Comparison of ENCODE assay signal across 10 mouse cellular contexts in the genomic region with DNA sequence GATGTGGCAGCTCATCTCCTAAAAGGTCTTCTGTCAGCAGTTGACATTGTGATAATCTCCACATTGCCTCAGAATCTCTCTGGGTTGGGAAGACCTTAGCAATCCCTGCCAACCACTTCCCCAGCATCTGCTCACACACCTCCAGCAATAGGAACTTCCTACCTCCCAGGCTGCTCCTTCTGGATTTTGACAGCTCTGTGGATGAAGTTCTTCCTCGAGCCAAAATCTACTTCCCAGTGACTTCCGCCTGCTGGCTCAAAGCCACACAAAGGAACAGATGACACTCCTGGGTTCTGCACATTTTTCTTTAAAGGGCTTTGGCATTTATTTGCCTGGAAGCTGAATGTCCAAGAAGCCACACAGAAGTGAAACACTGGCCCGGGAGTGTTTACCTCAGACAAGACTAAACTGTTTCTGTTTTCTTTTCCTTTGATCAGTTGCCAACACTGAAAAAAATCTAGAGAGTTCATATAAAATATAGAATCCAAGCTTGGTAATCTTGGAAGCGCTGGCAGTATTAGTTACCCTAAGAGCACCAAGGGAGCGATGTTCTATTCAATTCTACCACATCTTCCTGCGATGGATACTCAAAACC. TPM values are rescaled to one million over a fixed set of nuclear protein-coding genes. Genes with fewer than 3 reads are reported as not detected.
A peak's percentile ranks its signal among the peaks of the same experiment; 100 is the strongest.
DNase-seq lines count a peak whose midpoint lies in the region; TF ChIP-seq lines count a peak whose summit lies in the region.
"Had no signal": no experiment of that assay in that cellular context is flagged by ENCODE, and none has a peak within 500 bp of the region (broad histone marks: within the 10 kb centered on the region; RNA-seq: fewer than 3 reads in every experiment).

No protein-coding gene starts in this region.

- H3K36me3 ChIP-seq in heart, adult 2 months (ENCODE audit: control insufficient read depth, insufficient read depth, low read length) = no peaks in the 10 kb centered on the region
- H3K36me3 ChIP-seq: heart, embryonic 15.5 days; stomach, embryonic 15.5 days had no signal

- no peak overlapping the region for H3K27ac ChIP-seq in heart, adult 2 months
- no peak overlapping the region; the same call in 1 of the 2 replicates for H3K27ac ChIP-seq in left cerebral cortex, adult 2 months
- no peak overlapping the region for H3K27ac ChIP-seq in gastrocnemius, adult 2 months
- H3K27ac ChIP-seq: heart, embryonic 15.5 days; stomach, embryonic 15.5 days had no signal

- WGBS in heart, adult 2 months = 60% methylated on average over 6 of the region's 6 CpGs

- H3K27me3 ChIP-seq in heart, adult 2 months (ENCODE audit: control insufficient read depth, insufficient read depth, low read length) = no peaks in the 10 kb centered on the region
- H3K27me3 ChIP-seq: heart, embryonic 15.5 days; stomach, embryonic 15.5 days had no signal

- TF ChIP-seq POLR2A in heart, adult 2 months (IDR thresholded peaks at IDR 0.05; ENCODE audit: insufficient read depth, low read depth, low read length) = no peak

- TF ChIP-seq CTCF in heart, adult 2 months (IDR thresholded peaks at IDR 0.05) = no peak
- TF ChIP-seq CTCF in left cerebral cortex, adult 2 months (IDR thresholded peaks at IDR 0.05) = no peak
- TF ChIP-seq CTCF in gastrocnemius, adult 2 months (IDR thresholded peaks at IDR 0.05) = no peak

- H3K79me2 ChIP-seq in heart, adult 2 months (replicated peaks; ENCODE audit: control insufficient read depth, insufficient read depth, low read length) = no peaks in the 10 kb centered on the region

- no peak overlapping the region for H3K9ac ChIP-seq in heart, adult 2 months (ENCODE audit: low read depth, low read length)
- H3K9ac ChIP-seq: heart, embryonic 15.5 days; liver, postnatal 0 days; stomach, embryonic 15.5 days had no signal

- H3K4me1 ChIP-seq in heart, adult 2 months (ENCODE audit: control insufficient read depth, insufficient read depth, low read length) = no peaks in the 10 kb centered on the region
- H3K4me1 ChIP-seq: heart, embryonic 15.5 days; stomach, embryonic 15.5 days had no signal

- TF ChIP-seq EP300 in heart, adult 2 months (IDR thresholded peaks at IDR 0.05; ENCODE audit: insufficient read depth, low read depth, low read length) = no peak

- no peak overlapping the region for H3K4me3 ChIP-seq in heart, adult 2 months
- H3K4me3 ChIP-seq in left cerebral cortex, adult 2 months = no peak overlapping the region
- no peak overlapping the region for H3K4me3 ChIP-seq in gastrocnemius, adult 2 months
- H3K4me3 ChIP-seq: heart, embryonic 15.5 days; stomach, embryonic 15.5 days had no signal

- DNase-seq in heart, adult 11 months = peak; percentile 67
- no peak for DNase-seq in heart, adult 2 months
- DNase-seq in right cerebral cortex, adult 18-20 months = peak; percentile 61
- DNase-seq in right cerebral cortex, postnatal 4 days = no peak
- peak; percentile 14 to 26 for DNase-seq in left cerebral cortex, adult 2 months (ENCODE audit: extremely low spot score in 1 of 2, low spot score in 2 of 2)
- DNase-seq in MN1 (ENCODE audit: low spot score) = no peak
- DNase-seq in gastrocnemius, adult 2 months = no peak
- DNase-seq: liver, postnatal 0 days had no signal

- intact Hi-C loops in heart, adult 2 months (cut with DNase I) = no loop called here
- intact Hi-C loops in left cerebral cortex, adult 2 months (cut with DNase I) = no loop called here
- intact Hi-C loops in gastrocnemius, adult 2 months (cut with DNase I) = no loop called here

RNA-seq across cellular contexts. Expression of a gene that starts 40.8 kb away (rescaled TPM):
- 10 to 100 TPM in 1 of 2 experiments, 1 to 10 TPM in 1; 9.3 to 11.5 TPM for total RNA-seq in heart, adult 2 months (2021)
- 5.8 and 8.6 TPM in 2 replicates for polyA plus RNA-seq in heart, adult 2 months (2012; rRNA removed)
- 100 to 1,000 TPM; 539 to 559 TPM for total RNA-seq in left cerebral cortex, adult 2 months (2021)
- 1 to 10 TPM; 6.8 to 8.5 TPM for total RNA-seq in gastrocnemius, adult 2 months (2021)

Comparison
In these comparisons a context has a peak if more than half of its experiments do, and no peak if none do; other contexts are left out.
1. DNase-seq: peak in heart, adult 11 months (single experiment), right cerebral cortex, adult 18-20 months (single experiment) and left cerebral cortex, adult 2 months (2 of 2); none in heart, adult 2 months (0 of 2), right cerebral cortex, postnatal 4 days (single experiment), MN1 (single experiment) and gastrocnemius, adult 2 months (single experiment).
2. RNA of a gene that starts 40.8 kb away (total RNA-seq): 539 to 559 TPM in left cerebral cortex, adult 2 months; 9.3 to 11.5 TPM in heart, adult 2 months and 6.8 to 8.5 TPM in gastrocnemius, adult 2 months; every median in the first group is over 10 times any median in the second.